Mouse (Mus musculus) small intestine, adult 2 months (tissue): Measurements from ENCODE around the gene Fosl2. TPM values are rescaled to one million over a fixed set of nuclear protein-coding genes. Genes with fewer than 3 reads are reported as not detected.

Source experiments
- H3K27ac ChIP-seq: fragments of 200-500 bp; 2 replicates; pipeline ENCODE4 v1.5.1; 2012; ENCODE audit warnings: low read depth, low read length, control low read depth, inconsistent platforms; ENCODE audit not compliant: insufficient read depth
- H3K27me3 ChIP-seq: fragments of 200-500 bp; 2 replicates; pipeline ENCODE4 v1.6.1; 2012; ENCODE audit warnings: mild to moderate bottlenecking, moderate library complexity, low read length, inconsistent platforms; ENCODE audit not compliant: control insufficient read depth, insufficient read depth
- H3K36me3 ChIP-seq: fragments of 200-500 bp; 2 replicates; pipeline ENCODE4 v1.6.1; 2012; ENCODE audit warnings: mild to moderate bottlenecking, low read length, control low read depth, inconsistent platforms; ENCODE audit not compliant: control insufficient read depth, insufficient read depth
- H3K4me1 ChIP-seq: fragments of 200-500 bp; 2 replicates; pipeline ENCODE4 v1.6.1; 2012; ENCODE audit warnings: low read length, inconsistent platforms, mixed read lengths; ENCODE audit not compliant: control insufficient read depth, insufficient read depth, insufficient read length
- H3K4me3 ChIP-seq: fragments of 200-500 bp; 2 replicates; pipeline ENCODE4 v1.5.1; 2012; ENCODE audit warnings: low read depth, mild to moderate bottlenecking, control low read depth, inconsistent platforms, low read length, moderate library complexity
- CTCF ChIP-seq: fragments of 200-500 bp; IDR thresholded peaks from 2 replicates; pipeline ENCODE4 v1.5.1; 2012; ENCODE audit warnings: low read depth, mild to moderate bottlenecking, control low read depth, inconsistent platforms, low read length, moderate library complexity, mixed read lengths; ENCODE audit not compliant: insufficient replicate concordance, insufficient read length; ENCODE audit errors: extremely low read depth
- POLR2A ChIP-seq: fragments of 200-500 bp; IDR thresholded peaks from 2 replicates; pipeline ENCODE4 v1.6.1; 2012; ENCODE audit warnings: low read depth, mild to moderate bottlenecking, control low read depth, inconsistent platforms, low read length, moderate library complexity
- WGBS: fragments of 180-500 bp; shearing (Covaris S2); methylation state at CpG from one replicate; pipeline ENCODE4 v1.1.7; 2018; 5-methylcytosine and 5-hydroxymethylcytosine counted together
- polyA plus RNA-seq: library from polyadenylated mRNA; depleted of rRNA; stranded (reverse); fragments of >200 nt; gene quantifications from 2 replicates; pipeline ENCODE4 v1.2.3, GENCODE M21; 2012

Gene Fosl2
- polyA plus RNA-seq, 1 experiment: 116 TPM

DNA sequence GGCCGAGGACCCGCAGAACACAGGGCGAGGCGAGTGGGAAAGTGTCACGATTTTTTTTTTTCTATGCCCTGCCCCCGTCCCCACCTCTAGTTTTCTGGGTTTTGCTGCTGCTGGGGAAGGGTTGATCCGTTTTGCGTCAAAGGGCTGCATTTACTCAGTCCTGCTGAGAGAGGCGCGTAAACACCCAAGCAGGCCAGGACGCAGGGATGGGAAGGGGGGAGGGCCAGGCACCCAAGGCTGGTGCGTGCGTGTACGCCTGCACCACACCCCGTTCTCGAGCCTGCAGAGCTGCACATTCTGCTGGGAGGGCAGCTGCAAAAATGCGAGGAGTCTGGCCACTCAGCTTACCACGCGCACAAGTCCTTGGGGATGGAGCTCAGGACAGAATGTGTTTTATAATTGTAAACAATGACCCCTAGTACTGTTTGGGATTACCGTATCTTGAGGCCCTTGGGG lies 2.0 kb upstream of the Fosl2 start:
- Histone ChIP-seq H3K27me3 (no peaks in the 10 kb centered on the region), H3K4me1 (peaks cover 3% of the 10 kb centered on the region; the same call in 1 of the 2 replicates), H3K36me3 (no peaks in the 10 kb centered on the region), H3K4me3 (peak overlapping the region; percentile 63), H3K27ac (peak overlapping the region; percentile 99)
- WGBS: 1% methylated on average over 20 of the region's 20 CpGs
- peak; percentile 88 for TF ChIP-seq POLR2A
- TF ChIP-seq CTCF: no peak

GRCm38 (mm10) chr5:32134051-32134732 lies 1.4 kb upstream of the Fosl2 start:
- no peak; the same call in none of the 2 replicates for TF ChIP-seq POLR2A
- WGBS: 2% methylated on average over 21 of the region's 21 CpGs
- H3K27ac ChIP-seq: peak overlapping the region; percentile 99
- H3K4me1 ChIP-seq: peaks cover 3% of the 10 kb centered on the region; the same call in 1 of the 2 replicates
- H3K27me3 ChIP-seq: no peaks in the 10 kb centered on the region
- no peaks in the 10 kb centered on the region for H3K36me3 ChIP-seq
- H3K4me3 ChIP-seq: peak overlapping the region; percentile 63

GRCm38 (mm10) chr5:32134903-32135335 lies 682 bp upstream of the Fosl2 start:
- no peak; the same call in 1 of the 2 replicates for TF ChIP-seq POLR2A
- TF ChIP-seq CTCF: no peak
- no peaks in the 10 kb centered on the region for H3K27me3 ChIP-seq
- peak overlapping the region; percentile 86 for H3K4me3 ChIP-seq
- under 1% methylated on average over 54 of the region's 54 CpGs for WGBS
- H3K27ac ChIP-seq: peak overlapping the region; percentile 98
- H3K36me3 ChIP-seq: peaks cover 3% of the 10 kb centered on the region; the same call in 1 of the 2 replicates
- peaks cover 3% of the 10 kb centered on the region; the same call in 1 of the 2 replicates for H3K4me1 ChIP-seq

DNA sequence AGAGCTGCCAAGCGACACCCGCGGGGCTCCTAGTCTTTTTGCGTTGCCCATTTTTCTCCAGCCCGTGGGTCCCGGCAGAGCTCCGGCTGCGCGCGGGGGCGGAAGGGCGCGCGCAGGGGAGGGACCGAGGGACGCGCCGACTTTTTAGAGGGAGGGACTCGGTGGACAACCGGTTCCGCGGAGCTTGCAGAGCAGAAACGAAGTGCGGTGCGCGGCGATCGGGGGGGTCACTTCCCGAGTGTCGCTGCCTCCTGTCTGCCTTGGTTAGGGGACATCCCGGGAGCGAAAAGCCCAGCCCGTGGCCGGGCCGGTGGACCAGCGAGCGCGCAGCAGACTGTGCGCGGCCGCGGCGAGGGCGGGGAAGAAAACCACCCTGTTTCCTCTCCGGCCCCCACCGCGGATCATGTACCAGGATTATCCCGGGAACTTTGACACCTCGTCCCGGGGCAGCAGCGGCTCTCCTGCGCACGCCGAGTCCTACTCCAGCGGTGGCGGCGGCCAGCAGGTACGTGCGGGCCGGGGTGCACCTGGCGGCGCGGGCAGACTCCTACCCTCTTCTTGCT lies 781 bp downstream of the Fosl2 start:
- H3K4me1 ChIP-seq: peaks cover 5% of the 10 kb centered on the region; the same call in 1 of the 2 replicates
- TF ChIP-seq POLR2A: peak; percentile 52; the same call in 1 of the 2 replicates
- no peak for TF ChIP-seq CTCF
- under 1% methylated on average over 63 of the region's 63 CpGs for WGBS

DNA sequence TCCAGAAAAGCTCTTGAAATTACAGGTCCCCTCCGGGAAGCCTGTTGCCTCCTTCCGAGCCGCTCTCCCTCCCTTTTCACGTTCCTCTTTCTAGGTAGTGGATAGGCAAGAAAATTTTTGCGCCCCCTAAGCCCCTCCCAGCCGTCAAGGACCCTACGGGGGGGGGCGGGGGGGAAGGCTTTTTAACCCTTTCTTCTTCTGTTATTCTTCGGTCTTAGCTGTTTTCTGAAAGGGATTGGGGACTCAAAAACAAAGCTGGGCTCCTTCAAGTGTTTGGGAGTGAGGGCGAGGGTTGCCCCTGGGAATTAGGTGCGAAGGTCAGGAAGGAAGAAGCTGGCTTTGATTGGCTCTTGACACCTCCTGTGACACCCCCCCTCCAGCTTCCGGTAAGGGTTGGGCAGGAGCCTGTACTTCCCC lies 1.5 kb downstream of the Fosl2 start:
- H3K27ac ChIP-seq: peak overlapping the region; percentile 99
- no peaks in the 10 kb centered on the region for H3K27me3 ChIP-seq
- WGBS: 1% methylated on average over 12 of the region's 12 CpGs
- no peak for TF ChIP-seq CTCF
- peak; percentile 61; the same call in 1 of the 2 replicates for TF ChIP-seq POLR2A
- H3K4me3 ChIP-seq: peak overlapping the region; percentile 86
- H3K4me1 ChIP-seq: peaks cover 9% of the 10 kb centered on the region; the same call in 1 of the 2 replicates
- H3K36me3 ChIP-seq: peaks cover 18% of the 10 kb centered on the region

More for the DNA sequence above, 781 bp downstream of the Fosl2 start:
- H3K27me3 ChIP-seq: no peaks in the 10 kb centered on the region
- H3K36me3 ChIP-seq: peaks cover 13% of the 10 kb centered on the region; the same call in 1 of the 2 replicates
- H3K4me3 ChIP-seq: peak overlapping the region; percentile 86
- H3K27ac ChIP-seq: peak overlapping the region; percentile 99

DNA sequence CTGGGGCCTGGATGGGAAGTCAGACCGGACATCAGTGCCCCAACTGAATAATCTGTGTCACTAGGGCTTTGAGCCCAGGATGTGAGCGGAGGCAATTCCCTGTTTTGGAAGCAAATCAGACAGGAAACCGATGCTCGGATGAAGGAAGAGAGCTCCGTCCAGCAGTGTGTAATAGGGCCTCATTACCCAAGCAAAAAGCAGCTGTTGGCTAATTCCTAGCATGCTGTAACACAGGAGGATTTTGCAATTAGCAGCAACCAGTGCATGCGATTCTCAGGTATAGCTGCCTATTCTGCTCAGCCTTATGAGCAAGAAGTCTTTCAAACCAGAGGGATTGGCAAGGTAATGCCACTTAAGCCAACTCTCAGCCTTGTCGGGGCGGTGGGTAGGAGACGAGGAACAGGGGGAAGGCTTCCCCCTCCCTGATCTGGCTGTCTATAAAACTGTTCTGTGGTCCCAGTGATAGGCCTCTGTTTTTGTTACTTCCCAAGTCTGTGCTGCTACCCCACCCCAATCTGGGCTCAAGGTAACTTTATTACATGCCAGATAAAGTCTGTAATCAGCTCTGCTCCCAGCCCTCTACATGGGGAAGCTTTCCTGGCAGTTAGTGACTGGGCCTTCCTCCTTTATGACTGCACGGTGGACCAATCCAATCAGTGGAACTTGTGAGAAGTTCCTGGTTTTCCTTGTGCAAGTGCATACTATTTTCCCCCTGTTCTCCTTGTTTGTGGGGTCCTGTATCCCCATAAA lies 3.0 kb downstream of the Fosl2 start:
- H3K4me3 ChIP-seq: peak overlapping the region; percentile 76
- no peaks in the 10 kb centered on the region for H3K27me3 ChIP-seq
- H3K36me3 ChIP-seq: peaks cover 25% of the 10 kb centered on the region
- H3K4me1 ChIP-seq: peaks cover 6% of the 10 kb centered on the region; the same call in 1 of the 2 replicates
- no peak for TF ChIP-seq CTCF
- 9% methylated on average over 10 of the region's 10 CpGs for whole genome bisulfite sequencing
- peak overlapping the region; percentile 99 for H3K27ac ChIP-seq
